Mouse (Mus musculus): ENCODE data around the gene Fhit.
A peak's percentile ranks its signal among the peaks of the same experiment; 100 is the strongest.

Gene Fhit

GRCm38 (mm10) chr14:10701707-10702106 lies 460.1 kb downstream of the Fhit start:
- DNase-seq, result no peak

GRCm38 (mm10) chr14:10680041-10680440 lies 481.8 kb downstream of the Fhit start:
- DNase-seq, result no peak

GRCm38 (mm10) chr14:10679638-10680037 lies 482.2 kb downstream of the Fhit start:
- DNase-seq, result no peak

- DNase-seq, result peak; percentile 20
These were observed 484.2 kb downstream of the Fhit start for GRCm38 (mm10) chr14:10677627-10678026.

- DNase-seq, result no peak
These were observed 501.6 kb downstream of the Fhit start for GRCm38 (mm10) chr14:10660247-10660646.

GRCm38 (mm10) chr14:10659326-10659725 lies 502.5 kb downstream of the Fhit start:
- DNase-seq, result no peak

GRCm38 (mm10) chr14:10658219-10658618 lies 503.6 kb downstream of the Fhit start:
- no peak for DNase-seq

GRCm38 (mm10) chr14:10657364-10657763 lies 504.5 kb downstream of the Fhit start:
- DNase-seq, result no peak

- DNase-seq, result peak; percentile 57
These were observed 506.0 kb downstream of the Fhit start for GRCm38 (mm10) chr14:10655842-10656241.

- peak; percentile 7 for DNase-seq
These were observed 514.0 kb downstream of the Fhit start for GRCm38 (mm10) chr14:10647832-10648231.

- no peak for DNase-seq
These were observed 530.1 kb downstream of the Fhit start for GRCm38 (mm10) chr14:10631783-10632182.

GRCm38 (mm10) chr14:10630831-10631360 lies 530.9 kb downstream of the Fhit start:
- DNase-seq, result no peak

GRCm38 (mm10) chr14:10593467-10593866 lies 568.4 kb downstream of the Fhit start:
- no peak for DNase-seq

GRCm38 (mm10) chr14:10568937-10569552 lies 592.8 kb downstream of the Fhit start:
- no peak for DNase-seq

- no peak for DNase-seq
These were observed 594.1 kb downstream of the Fhit start for GRCm38 (mm10) chr14:10567771-10568170.

- peak; percentile 14 for DNase-seq
These were observed 607.1 kb downstream of the Fhit start for GRCm38 (mm10) chr14:10554755-10555154.

GRCm38 (mm10) chr14:10548632-10549031 lies 613.2 kb downstream of the Fhit start:
- DNase-seq, result no peak

GRCm38 (mm10) chr14:10545916-10546315 lies 615.9 kb downstream of the Fhit start:
- DNase-seq, result peak; percentile 27

- no peak for DNase-seq
These were observed 627.0 kb downstream of the Fhit start for GRCm38 (mm10) chr14:10534862-10535261.

GRCm38 (mm10) chr14:10531748-10532500 lies 629.9 kb downstream of the Fhit start:
- DNase-seq, result peak; percentile 12

- peak; percentile 11 for DNase-seq
These were observed 635.0 kb downstream of the Fhit start for GRCm38 (mm10) chr14:10526800-10527199.

- DNase-seq, result no peak
These were observed 636.0 kb downstream of the Fhit start for GRCm38 (mm10) chr14:10525786-10526185.

- DNase-seq, result no peak
These were observed 647.8 kb downstream of the Fhit start for GRCm38 (mm10) chr14:10514026-10514425.

GRCm38 (mm10) chr14:10509252-10509651 lies 652.6 kb downstream of the Fhit start:
- DNase-seq, result no peak

All from kidney, postnatal 10 days (tissue).